Mouse (Mus musculus): ENCODE measurements around the gene Sv2a. TPM values are rescaled to one million over a fixed set of nuclear protein-coding genes. Genes with fewer than 3 reads are reported as not detected.

Gene Sv2a
- total RNA-seq (2014; rRNA removed) (82.6 and 112 TPM in 2 replicates), polyA plus RNA-seq (2015; fragmentation: Nextera tagmentation; extraction: Ambion mirVana) (106 and 124 TPM in 2 replicates)

GRCm38 (mm10) chr3:96180727-96181477, at the start of gene Sv2a:
TSS of gene Sv2a (plus strand) at chr3:96181151.
- DNase-seq (peak; percentile 82), ATAC-seq (peak; percentile 80)
- peak within 1 kb of the TSS; percentile 52 for H3K4me3 ChIP-seq (ENCODE audit: low read depth, low read length)
- peaks cover 4% of the 10 kb centered on the region for H3K4me1 ChIP-seq (ENCODE audit: insufficient read depth)
- no peaks in the 10 kb centered on the region for H3K27me3 ChIP-seq (ENCODE audit: insufficient read depth, low read length)
- peak within 1 kb of the TSS; percentile 78 for H3K9ac ChIP-seq
- peaks cover 28% of the 10 kb centered on the region for H3K36me3 ChIP-seq (ENCODE audit: insufficient read depth)
- peak within 1 kb of the TSS; percentile 72 for H3K4me2 ChIP-seq (ENCODE audit: low read depth)
- TF ChIP-seq CTCF (IDR thresholded peaks at IDR 0.05; ENCODE audit: low read depth) = no peak
- no peaks in the 10 kb centered on the region for H3K9me3 ChIP-seq (ENCODE audit: low read length)
- WGBS = 0% methylated on average over 18 of the region's 23 CpGs
- peak within 1 kb of the TSS; percentile 72 for H3K27ac ChIP-seq (ENCODE audit: low read depth, low read length)

GRCm38 (mm10) chr3:96132478-96132877, 48.5 kb upstream of the Sv2a start:
- Histone ChIP-seq H3K4me3 (ENCODE audit: low read depth, low read length) (no peak overlapping the region), H3K36me3 (ENCODE audit: insufficient read depth) (no peaks in the 10 kb centered on the region; the same call in 1 of the 2 replicates), H3K27me3 (ENCODE audit: insufficient read depth, low read length) (no peaks in the 10 kb centered on the region), H3K9me3 (ENCODE audit: low read length) (no peaks in the 10 kb centered on the region), H3K27ac (ENCODE audit: low read depth, low read length) (no peak overlapping the region), H3K4me1 (ENCODE audit: insufficient read depth) (no peaks in the 10 kb centered on the region), H3K4me2 (ENCODE audit: low read depth) (no peak overlapping the region), H3K9ac (no peak overlapping the region)
- no peak for TF ChIP-seq CTCF (IDR thresholded peaks at IDR 0.05; ENCODE audit: low read depth)
- no peak for DNase-seq
- 74% methylated on average over 3 of the region's 3 CpGs for WGBS
- no peak for ATAC-seq

GRCm38 (mm10) chr3:96133327-96133905, 47.5 kb upstream of the Sv2a start:
- H3K4me1 ChIP-seq (ENCODE audit: insufficient read depth) = no peaks in the 10 kb centered on the region
- ATAC-seq (no peak), DNase-seq (no peak)
- no peaks in the 10 kb centered on the region for H3K27me3 ChIP-seq (ENCODE audit: insufficient read depth, low read length)
- no peaks in the 10 kb centered on the region; the same call in 1 of the 2 replicates for H3K36me3 ChIP-seq (ENCODE audit: insufficient read depth)
- H3K9ac ChIP-seq = no peak overlapping the region
- H3K27ac ChIP-seq (ENCODE audit: low read depth, low read length) = no peak overlapping the region
- TF ChIP-seq CTCF (IDR thresholded peaks at IDR 0.05; ENCODE audit: low read depth) = no peak
- H3K4me2 ChIP-seq (ENCODE audit: low read depth) = no peak overlapping the region
- H3K9me3 ChIP-seq (ENCODE audit: low read length) = no peaks in the 10 kb centered on the region
- WGBS = 65% methylated on average over 11 of the region's 11 CpGs
- no peak overlapping the region for H3K4me3 ChIP-seq (ENCODE audit: low read depth, low read length)

- DNase-seq (no peak), ATAC-seq (no peak)
- no peak overlapping the region for H3K9ac ChIP-seq
- H3K36me3 ChIP-seq (ENCODE audit: insufficient read depth) = no peaks in the 10 kb centered on the region; the same call in 1 of the 2 replicates
- H3K27ac ChIP-seq (ENCODE audit: low read depth, low read length) = no peak overlapping the region
- no peaks in the 10 kb centered on the region for H3K9me3 ChIP-seq (ENCODE audit: low read length)
- WGBS = 79% methylated on average over 3 of the region's 3 CpGs
- H3K4me3 ChIP-seq (ENCODE audit: low read depth, low read length) = no peak overlapping the region
- H3K4me2 ChIP-seq (ENCODE audit: low read depth) = no peak overlapping the region
- no peaks in the 10 kb centered on the region for H3K4me1 ChIP-seq (ENCODE audit: insufficient read depth)
- no peak for TF ChIP-seq CTCF (IDR thresholded peaks at IDR 0.05; ENCODE audit: low read depth)
- no peaks in the 10 kb centered on the region for H3K27me3 ChIP-seq (ENCODE audit: insufficient read depth, low read length)
These were observed 45.9 kb upstream of the Sv2a start for GRCm38 (mm10) chr3:96135011-96135410.

- Histone ChIP-seq H3K27me3 (ENCODE audit: insufficient read depth, low read length) (no peaks in the 10 kb centered on the region), H3K9ac (no peak overlapping the region), H3K9me3 (ENCODE audit: low read length) (no peaks in the 10 kb centered on the region), H3K4me1 (ENCODE audit: insufficient read depth) (no peaks in the 10 kb centered on the region), H3K27ac (ENCODE audit: low read depth, low read length) (no peak overlapping the region), H3K36me3 (ENCODE audit: insufficient read depth) (peaks cover 39% of the 10 kb centered on the region), H3K4me2 (ENCODE audit: low read depth) (no peak overlapping the region), H3K4me3 (ENCODE audit: low read depth, low read length) (no peak overlapping the region)
- WGBS = 9% methylated on average over 5 of the region's 5 CpGs
- ATAC-seq (peak; percentile 20; the same call in 1 of the 2 replicates), DNase-seq (peak; percentile 85)
- peak; percentile 81 for TF ChIP-seq CTCF (IDR thresholded peaks at IDR 0.05; ENCODE audit: low read depth)
These were observed 33.0 kb upstream of the Sv2a start for GRCm38 (mm10) chr3:96147950-96148349.

- Histone ChIP-seq H3K4me1 (ENCODE audit: insufficient read depth) (no peaks in the 10 kb centered on the region), H3K4me3 (ENCODE audit: low read depth, low read length) (no peak overlapping the region), H3K36me3 (ENCODE audit: insufficient read depth) (peaks cover 45% of the 10 kb centered on the region), H3K9me3 (ENCODE audit: low read length) (no peaks in the 10 kb centered on the region), H3K4me2 (ENCODE audit: low read depth) (no peak overlapping the region), H3K27ac (ENCODE audit: low read depth, low read length) (no peak overlapping the region), H3K9ac (no peak overlapping the region), H3K27me3 (ENCODE audit: insufficient read depth, low read length) (no peaks in the 10 kb centered on the region)
- TF ChIP-seq CTCF (IDR thresholded peaks at IDR 0.05; ENCODE audit: low read depth) = no peak
- 88% methylated on average over 7 of the region's 7 CpGs for WGBS
- ATAC-seq (no peak), DNase-seq (no peak)
These were observed 29.1 kb upstream of the Sv2a start for GRCm38 (mm10) chr3:96151836-96152235.

GRCm38 (mm10) chr3:96152611-96153010, 28.3 kb upstream of the Sv2a start:
- Histone ChIP-seq H3K27me3 (ENCODE audit: insufficient read depth, low read length) (no peaks in the 10 kb centered on the region), H3K4me2 (ENCODE audit: low read depth) (no peak overlapping the region), H3K27ac (ENCODE audit: low read depth, low read length) (no peak overlapping the region), H3K4me1 (ENCODE audit: insufficient read depth) (no peaks in the 10 kb centered on the region), H3K9me3 (ENCODE audit: low read length) (no peaks in the 10 kb centered on the region), H3K36me3 (ENCODE audit: insufficient read depth) (peaks cover 45% of the 10 kb centered on the region), H3K4me3 (ENCODE audit: low read depth, low read length) (no peak overlapping the region), H3K9ac (no peak overlapping the region)
- DNase-seq (no peak), ATAC-seq (no peak)
- WGBS = 90% methylated on average over 5 of the region's 5 CpGs
- TF ChIP-seq CTCF (IDR thresholded peaks at IDR 0.05; ENCODE audit: low read depth) = no peak

Measured in forebrain, postnatal 0 days (tissue).